Mouse (Mus musculus) heart, embryonic 14.5 days (tissue): Measurements from ENCODE around the gene Dok1. TPM values are rescaled to one million over a fixed set of nuclear protein-coding genes. Genes with fewer than 3 reads are reported as not detected.

Experiments
- ATAC-seq: fragments of 200-750 bp; cut with Nextera tagmentation; 2 replicates; pipeline ENCODE4 v1.8.0; 2017; ENCODE audit warnings: low read depth, moderate TSS enrichment; ENCODE audit not compliant: insufficient number of reproducible peaks, insufficient read depth, low FRiP score
- H3K27ac ChIP-seq, 2 experiments: fragments of 200-500 bp in 1 of 2; fragments of 300-500 bp in 1 of 2; sonication (generic) in 1 of 2; replicated peaks in 1 of 2; 2 replicates each; pipeline ENCODE4 v1.5.1; 2012 to 2014; ENCODE audit warnings: low read depth in 2 of 2, low read length in 2 of 2, control low read depth in 1 of 2, mild to moderate bottlenecking in 1 of 2, mixed read lengths in 1 of 2; ENCODE audit not compliant: control insufficient read depth in 1 of 2, insufficient read depth in 1 of 2
- H3K27me3 ChIP-seq: fragments of 300-500 bp; sonication (generic); 2 replicates; pipeline ENCODE4 v1.6.1; 2014; ENCODE audit warnings: mild to moderate bottlenecking, low read length, control low read depth; ENCODE audit not compliant: control insufficient read depth, insufficient read depth
- H3K36me3 ChIP-seq: fragments of 300-500 bp; sonication (generic); 2 replicates; pipeline ENCODE4 v1.6.1; 2014; ENCODE audit warnings: mild to moderate bottlenecking, control low read depth, low read length, mixed read lengths; ENCODE audit not compliant: control insufficient read depth, insufficient read depth
- H3K4me1 ChIP-seq, 2 experiments: fragments of 200-500 bp in 1 of 2; fragments of 300-500 bp in 1 of 2; sonication (generic) in 1 of 2; 2 replicates each; pipeline ENCODE4 v1.6.1; 2012 to 2014; ENCODE audit warnings: low read length in 2 of 2, control low read depth in 1 of 2, mixed read lengths in 1 of 2; ENCODE audit not compliant: control insufficient read depth in 2 of 2, insufficient read depth in 2 of 2
- H3K4me2 ChIP-seq: fragments of 300-500 bp; sonication (generic); 2 replicates; pipeline ENCODE4 v1.6.1; 2014; ENCODE audit warnings: mild to moderate bottlenecking, low read length
- H3K4me3 ChIP-seq, 2 experiments: fragments of 200-500 bp in 1 of 2; fragments of 300-500 bp in 1 of 2; sonication (generic) in 1 of 2; 2 replicates each; pipeline ENCODE4 v1.5.1; 2012 to 2014; ENCODE audit warnings: low read length in 2 of 2, mild to moderate bottlenecking in 2 of 2, control low read depth in 1 of 2, low read depth in 1 of 2, moderate library complexity in 1 of 2; ENCODE audit not compliant: control insufficient read depth in 1 of 2, insufficient read depth in 1 of 2
- H3K9ac ChIP-seq: fragments of 300-500 bp; sonication (generic); 2 replicates; pipeline ENCODE4 v1.6.1; 2014; ENCODE audit warnings: mild to moderate bottlenecking, low read length
- H3K9me3 ChIP-seq: fragments of 300-500 bp; sonication (generic); 2 replicates; pipeline ENCODE4 v1.6.1; 2016; ENCODE audit warnings: low read length, control low read depth; ENCODE audit not compliant: control insufficient read depth
- WGBS: fragments of 180-500 bp; shearing (Covaris S2); extraction: QIAGEN DNeasy Blood & Tissue Kit; methylation state at CpG from one replicate; pipeline ENCODE4 v1.1.7; 2014; 5-methylcytosine and 5-hydroxymethylcytosine counted together
- microRNA-seq: library from miRNA; unstranded; fragments of <30 nt; microRNA quantifications from one replicate; pipeline ENCODE4, GENCODE M21; 2016
- polyA plus RNA-seq: library from polyadenylated mRNA; unstranded; fragments of >200 nt; fragmentation: Nextera tagmentation; extraction: Ambion mirVana; gene quantifications from 2 replicates; pipeline ENCODE4 v1.2.1, GENCODE M21; 2014

Gene Dok1
- polyA plus RNA-seq, 1 experiment from 2014 or later, result 6.4 TPM

GRCm38 (mm10) chr6:82997511-82998102 is 35.7 kb downstream of the Dok1 start:
- H3K4me2 ChIP-seq, result peak overlapping the region; percentile 47; the same call in 1 of the 2 replicates
- H3K9me3 ChIP-seq, result no peaks in the 10 kb centered on the region
- no peaks in the 10 kb centered on the region for H3K27me3 ChIP-seq
- H3K36me3 ChIP-seq, result no peaks in the 10 kb centered on the region
- peak overlapping the region; percentile 49 to 57 for H3K27ac ChIP-seq
- peak overlapping the region; percentile 47; the same call in 1 of the 2 replicates for H3K9ac ChIP-seq
- H3K4me3 ChIP-seq, result no peak overlapping the region
- WGBS, result 44% methylated on average over 7 of the region's 7 CpGs
- no peak for ATAC-seq
- H3K4me1 ChIP-seq, result peaks cover 6 to 11% of the 10 kb centered on the region in 2 experiments; a peak in 2 of 4 replicates

GRCm38 (mm10) chr6:82996740-82997315 is 36.4 kb downstream of the Dok1 start:
- Histone ChIP-seq H3K27ac (peak overlapping the region; percentile 49 to 57), H3K27me3 (no peaks in the 10 kb centered on the region), H3K4me1 (peaks cover 6 to 11% of the 10 kb centered on the region in 2 experiments; a peak in 2 of 4 replicates), H3K9ac (peak overlapping the region; percentile 47), H3K9me3 (no peaks in the 10 kb centered on the region), H3K4me2 (peak overlapping the region; percentile 47), H3K36me3 (no peaks in the 10 kb centered on the region), H3K4me3 (no peak overlapping the region)
- 9% methylated on average over 11 of the region's 11 CpGs for WGBS
- peak; percentile 84 for ATAC-seq

GRCm38 (mm10) chr6:82994372-82994771 is 38.9 kb downstream of the Dok1 start:
- no peak overlapping the region for H3K4me3 ChIP-seq
- H3K4me1 ChIP-seq, result peaks cover 6 to 11% of the 10 kb centered on the region in 2 experiments; a peak in 2 of 4 replicates
- H3K36me3 ChIP-seq, result no peaks in the 10 kb centered on the region
- no peak overlapping the region for H3K9ac ChIP-seq
- no peaks in the 10 kb centered on the region for H3K27me3 ChIP-seq
- ATAC-seq, result no peak
- no peak overlapping the region for H3K27ac ChIP-seq
- no peaks in the 10 kb centered on the region for H3K9me3 ChIP-seq
- no peak overlapping the region for H3K4me2 ChIP-seq
- WGBS, result 65% methylated on average over 7 of the region's 7 CpGs

- Histone ChIP-seq H3K4me1 (peaks cover 6 to 11% of the 10 kb centered on the region in 2 experiments; a peak in 2 of 4 replicates), H3K4me3 (no peak overlapping the region), H3K9ac (no peak overlapping the region), H3K9me3 (no peaks in the 10 kb centered on the region), H3K27ac (no peak overlapping the region), H3K36me3 (no peaks in the 10 kb centered on the region), H3K4me2 (no peak overlapping the region), H3K27me3 (no peaks in the 10 kb centered on the region)
- ATAC-seq, result no peak
- 24% methylated on average over 1 of the region's 1 CpGs for WGBS
Observed at GRCm38 (mm10) chr6:82993696-82994095, 39.6 kb downstream of the Dok1 start.

- H3K27me3 ChIP-seq, result no peaks in the 10 kb centered on the region
- WGBS, result 31% methylated on average over 9 of the region's 9 CpGs
- no peak overlapping the region for H3K27ac ChIP-seq
Observed at GRCm38 (mm10) chr6:82987411-82987971, 45.8 kb downstream of the Dok1 start.

More at GRCm38 (mm10) chr6:82987411-82987971, 45.8 kb downstream of the Dok1 start:
- no peak for ATAC-seq
- Histone ChIP-seq H3K36me3 (no peaks in the 10 kb centered on the region), H3K4me2 (no peak overlapping the region), H3K9ac (no peak overlapping the region), H3K4me3 (no peak overlapping the region), H3K9me3 (no peaks in the 10 kb centered on the region), H3K4me1 (no peaks in the 10 kb centered on the region)

Small RNA genes lying within 50 kb of the gene (microRNA-seq; reads per million reads assigned to microRNA genes)
- gene Mir7040, result not detected

Other genes with a start within 250 kb of the Dok1 start
- gene Sema4f, start 93.7 kb downstream of the Dok1 start, polyA plus RNA-seq, result not detected in 2 replicates
- 0.35 and 1.4 TPM in 2 replicates for gene M1ap, start 86.6 kb downstream of the Dok1 start, polyA plus RNA-seq
- gene Loxl3, start 702 bp upstream of the Dok1 start, polyA plus RNA-seq, result 3.8 and 6.2 TPM in 2 replicates
- 87.8 and 95.5 TPM in 2 replicates for gene Aup1, start 21.1 kb upstream of the Dok1 start, polyA plus RNA-seq
- 42.8 and 47.6 TPM in 2 replicates for gene Htra2, start 21.8 kb upstream of the Dok1 start, polyA plus RNA-seq
- gene Dqx1, start 24.4 kb upstream of the Dok1 start, polyA plus RNA-seq, result 0.38 and 0.46 TPM in 2 replicates
- 0.30 and 1.9 TPM in 2 replicates for gene Tlx2, start 36.8 kb upstream of the Dok1 start, polyA plus RNA-seq
- gene Pcgf1, start 44.4 kb upstream of the Dok1 start, polyA plus RNA-seq, result 14.1 and 16.8 TPM in 2 replicates
- 0.28 TPM in 1 of 2 replicates, not detected in the other for gene Lbx2, start 52.9 kb upstream of the Dok1 start, polyA plus RNA-seq
- gene Ccdc142, start 68.1 kb upstream of the Dok1 start, polyA plus RNA-seq, result 1.6 and 2.2 TPM in 2 replicates
- 1.3 and 1.5 TPM in 2 replicates for gene Gm42688, start 68.1 kb upstream of the Dok1 start, polyA plus RNA-seq
- gene Mrpl53, start 75.6 kb upstream of the Dok1 start, polyA plus RNA-seq, result 179 and 180 TPM in 2 replicates
- gene Mogs, start 82.0 kb upstream of the Dok1 start, polyA plus RNA-seq, result 17.8 and 21.6 TPM in 2 replicates
- 76.0 and 94.5 TPM in 2 replicates for gene Wbp1, start 88.1 kb upstream of the Dok1 start, polyA plus RNA-seq
- 10.3 and 11.3 TPM in 2 replicates for gene Ino80b, start 92.0 kb upstream of the Dok1 start, polyA plus RNA-seq
- 9.9 and 11.6 TPM in 2 replicates for gene Rtkn, start 102.0 kb upstream of the Dok1 start, polyA plus RNA-seq
- 6.0 and 6.2 TPM in 2 replicates for gene Wdr54, start 122.9 kb upstream of the Dok1 start, polyA plus RNA-seq
- 0.31 and 0.43 TPM in 2 replicates for gene 1700003E16Rik, start 122.9 kb upstream of the Dok1 start, polyA plus RNA-seq
- 53.1 and 60.2 TPM in 2 replicates for gene Dctn1, start 132.4 kb upstream of the Dok1 start, polyA plus RNA-seq
- gene Slc4a5, start 186.4 kb upstream of the Dok1 start, polyA plus RNA-seq, result 0.11 and 0.16 TPM in 2 replicates